Mouse (Mus musculus) ovary, adult 2 months (tissue): ENCODE data around the gene Vmn1r163. TPM values are rescaled to one million over a fixed set of nuclear protein-coding genes. Genes with fewer than 3 reads are reported as not detected.

ENCODE experiments used
- polyA plus RNA-seq: library from polyadenylated mRNA; depleted of rRNA; stranded (reverse); fragments of >200 nt; gene quantifications from 2 replicates; pipeline ENCODE4 v1.2.3, GENCODE M21; 2012; rRNA removed

Gene Vmn1r163
- polyA plus RNA-seq = not detected in 2 replicates

DNA sequence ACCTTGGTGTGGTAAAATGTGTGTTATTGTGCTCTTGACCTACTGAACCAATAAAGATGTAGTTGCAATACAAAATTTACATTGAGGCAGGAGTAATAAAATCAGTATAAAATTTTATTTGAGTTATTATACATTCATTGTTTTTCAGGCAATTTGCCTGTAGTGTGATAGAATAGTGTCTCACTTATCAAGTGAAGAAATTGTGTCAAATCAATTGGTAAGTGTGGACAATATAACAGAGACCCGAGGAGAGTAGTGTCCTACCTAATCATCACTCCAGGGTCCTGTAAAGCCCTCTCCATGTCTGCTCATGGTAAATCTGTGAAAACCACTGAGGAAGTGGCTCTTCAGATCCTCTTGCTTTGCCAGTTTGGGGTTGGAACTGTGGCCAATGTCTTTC is at the start of gene Vmn1r163:
Gene Vmn1r163, plus strand, starts transcription at position 301 of the 400 bp plus-strand sequence.

DNA sequence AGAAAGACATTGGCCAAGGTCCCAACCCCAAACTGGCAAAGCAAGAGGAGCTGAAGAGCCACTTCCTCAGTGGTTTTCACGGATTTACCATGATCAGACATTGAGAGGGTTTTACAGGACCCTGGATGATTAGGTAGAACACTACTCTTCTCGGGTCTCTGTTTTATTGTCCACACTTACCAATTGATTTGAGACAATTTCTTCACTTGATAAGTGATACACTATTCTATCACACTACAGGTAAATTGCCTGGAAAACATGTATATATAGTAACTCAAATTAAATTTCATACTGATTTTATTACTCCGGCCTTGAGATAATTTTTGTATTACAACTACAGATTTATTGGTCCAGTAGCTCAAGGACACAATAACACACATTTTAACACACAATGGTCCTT is 35.5 kb upstream of the Vmn1r163 start, which contains the start of gene Gm4216:
Gene Gm4216, minus strand, starts transcription at position 101 of the 400 bp plus-strand sequence.

DNA sequence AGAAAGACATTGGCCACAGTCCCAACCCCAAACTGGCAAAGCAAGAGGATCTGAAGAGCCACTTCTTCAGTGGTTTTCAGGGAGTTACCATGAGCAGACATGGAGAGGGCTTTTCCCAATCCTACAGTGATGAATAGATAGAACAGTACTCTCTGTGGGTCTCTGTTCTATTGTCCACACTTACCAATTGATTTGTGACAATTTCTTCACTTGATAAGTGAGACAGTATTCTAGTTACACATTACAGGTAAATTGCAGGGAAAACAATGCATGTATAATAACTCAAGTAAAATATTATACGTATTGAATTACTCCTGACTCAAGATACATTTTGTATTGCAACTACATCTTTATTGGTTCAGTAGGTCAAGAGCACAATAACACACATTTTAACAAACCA is 12.0 kb downstream of the Vmn1r163 start, which contains the start of gene Gm8720:
Gene Gm8720, minus strand, starts transcription at position 101 of the 400 bp plus-strand sequence.

Other genes with a start within 250 kb of the Vmn1r163 start
- not detected in 2 replicates for gene Vmn1r159, start 211.9 kb upstream of the Vmn1r163 start, polyA plus RNA-seq
- not detected in 2 replicates for gene Vmn1r160, start 184.3 kb upstream of the Vmn1r163 start, polyA plus RNA-seq
- not detected in 2 replicates for gene Gm4214, start 70.9 kb upstream of the Vmn1r163 start, polyA plus RNA-seq
- not detected in 2 replicates for gene Gm4216, start 35.6 kb upstream of the Vmn1r163 start, polyA plus RNA-seq
- gene Gm8720, start 11.9 kb downstream of the Vmn1r163 start, polyA plus RNA-seq = not detected in 2 replicates
- not detected in 2 replicates for gene Gm10662, start 88.9 kb downstream of the Vmn1r163 start, polyA plus RNA-seq
- not detected in 2 replicates for gene Vmn1r165, start 161.8 kb downstream of the Vmn1r163 start, polyA plus RNA-seq
- gene Vmn1r166, start 196.1 kb downstream of the Vmn1r163 start, polyA plus RNA-seq = not detected in 2 replicates
- not detected in 2 replicates for gene Gm6902, start 223.4 kb downstream of the Vmn1r163 start, polyA plus RNA-seq
- 0.14 and 0.26 TPM in 2 replicates for gene Nlrp4e, start 245.7 kb downstream of the Vmn1r163 start, polyA plus RNA-seq